Mouse (Mus musculus) liver, postnatal 0 days (tissue): ENCODE measurements around the gene Rtbdn. TPM values are rescaled to one million over a fixed set of nuclear protein-coding genes. Genes with fewer than 3 reads are reported as not detected.
A peak's percentile ranks its signal among the peaks of the same experiment; 100 is the strongest.

Source experiments
- ATAC-seq: fragments of 200-750 bp; cut with Nextera tagmentation; 2 replicates; pipeline ENCODE4 v1.8.0; 2017; ENCODE audit warnings: mild to moderate bottlenecking, moderate library complexity
- DNase-seq: peaks from one replicate; pipeline ENCODE4 v3.0.0-alpha.2; 2016
- H3K27ac ChIP-seq: fragments of 300-500 bp; sonication (generic); 2 replicates; pipeline ENCODE4 v1.5.1; 2014; ENCODE audit warnings: antibody characterized with exemption, moderate library complexity, mild to moderate bottlenecking, low read depth
- H3K27me3 ChIP-seq: fragments of 300-500 bp; sonication (generic); 2 replicates; pipeline ENCODE4 v1.6.1; 2014; ENCODE audit warnings: low read length, control low read depth, mixed read lengths; ENCODE audit not compliant: insufficient read depth
- H3K36me3 ChIP-seq: fragments of 300-500 bp; sonication (generic); replicated peaks from 2 replicates; pipeline ENCODE4 v1.6.1; 2014; ENCODE audit warnings: mild to moderate bottlenecking, control low read depth, low read length, moderate library complexity, mixed read lengths; ENCODE audit not compliant: insufficient read depth
- H3K4me1 ChIP-seq: fragments of 300-500 bp; sonication (generic); 2 replicates; pipeline ENCODE4 v1.6.1; 2014; ENCODE audit warnings: antibody characterized with exemption, mild to moderate bottlenecking, control low read depth; ENCODE audit not compliant: insufficient read depth
- H3K4me2 ChIP-seq: fragments of 300-500 bp; sonication (generic); 2 replicates; pipeline ENCODE4 v1.6.1; 2014; ENCODE audit warnings: low read depth, mild to moderate bottlenecking, low read length, moderate library complexity, mixed read lengths
- H3K4me3 ChIP-seq: fragments of 300-500 bp; sonication (generic); 2 replicates; pipeline ENCODE4 v1.5.1; 2014; ENCODE audit warnings: low read depth, low read length
- H3K9ac ChIP-seq: fragments of 300-500 bp; sonication (generic); replicated peaks from 2 replicates; pipeline ENCODE4 v1.6.1; 2014; ENCODE audit warnings: mild to moderate bottlenecking, moderate library complexity
- H3K9me3 ChIP-seq: fragments of 300-500 bp; sonication (generic); 2 replicates; pipeline ENCODE4 v1.6.1; 2016; ENCODE audit warnings: mild to moderate bottlenecking, control low read depth, low read length, mixed read lengths
- CTCF ChIP-seq: sonication (generic); IDR thresholded peaks from 2 replicates; pipeline ENCODE4 v1.5.1; 2016; ENCODE audit warnings: antibody characterized with exemption, low read depth
- EP300 ChIP-seq: IDR thresholded peaks from 2 replicates; pipeline ENCODE4 v1.6.1; 2016; ENCODE audit warnings: antibody characterized with exemption, low read depth, mild to moderate bottlenecking
- WGBS: fragments of 180-500 bp; shearing (Covaris S2); extraction: QIAGEN DNeasy Blood & Tissue Kit; methylation state at CpG from one replicate; pipeline ENCODE4 v1.1.7; 2014; ENCODE audit not compliant: insufficient replicate concordance; 5-methylcytosine and 5-hydroxymethylcytosine counted together
- polyA plus RNA-seq: library from polyadenylated mRNA; unstranded; fragments of >200 nt; fragmentation: Nextera tagmentation; extraction: Ambion mirVana; gene quantifications from 2 replicates; pipeline ENCODE4 v1.2.1, GENCODE M21; 2015

Rtbdn gene
- polyA plus RNA-seq, 1 experiment from 2014 or later = not detected

- Histone ChIP-seq H3K4me3 (no peak overlapping the region), H3K9ac (no peak overlapping the region), H3K4me1 (peaks cover 12% of the 10 kb centered on the region), H3K4me2 (no peak overlapping the region), H3K27ac (no peak overlapping the region), H3K9me3 (no peaks in the 10 kb centered on the region), H3K27me3 (peaks cover 21% of the 10 kb centered on the region), H3K36me3 (no peaks in the 10 kb centered on the region; the same call in 1 of the 2 replicates)
- no peak for TF ChIP-seq CTCF
- 86% methylated on average over 8 of the region's 8 CpGs for WGBS
- no peak for ATAC-seq
- no peak for DNase-seq
Measured at GRCm38 (mm10) chr8:84915269-84915668, 31.5 kb upstream of the Rtbdn start.

DNA sequence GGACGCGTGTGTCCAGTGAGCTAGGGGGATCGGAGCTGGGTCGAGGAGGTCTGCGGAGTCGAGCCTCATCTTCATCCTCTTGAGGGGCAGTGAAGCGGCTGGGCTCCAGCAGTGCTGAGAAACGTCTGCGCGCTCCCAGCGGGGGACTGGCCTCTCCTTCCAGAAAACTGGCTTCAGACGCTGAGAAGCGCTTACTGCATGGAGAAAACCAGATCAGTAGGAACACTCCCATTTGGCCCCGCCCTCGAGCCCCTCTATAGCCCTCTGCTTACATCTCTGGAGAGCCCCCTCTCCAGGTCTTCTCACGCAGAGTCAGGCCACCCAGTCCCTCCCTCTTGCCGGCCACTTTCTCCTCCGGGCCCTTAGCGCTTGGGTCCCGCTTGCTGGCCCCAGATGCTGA, 29.0 kb upstream of the Rtbdn start:
- Histone ChIP-seq H3K36me3 (no peaks in the 10 kb centered on the region), H3K4me1 (peaks cover 8% of the 10 kb centered on the region), H3K27ac (no peak overlapping the region), H3K27me3 (peaks cover 8% of the 10 kb centered on the region), H3K4me2 (no peak overlapping the region), H3K4me3 (no peak overlapping the region), H3K9ac (no peak overlapping the region), H3K9me3 (no peaks in the 10 kb centered on the region)
- ATAC-seq (no peak), DNase-seq (no peak)
- TF ChIP-seq CTCF (no peak), EP300 (no peak)
- 49% methylated on average over 20 of the region's 20 CpGs for WGBS

DNA sequence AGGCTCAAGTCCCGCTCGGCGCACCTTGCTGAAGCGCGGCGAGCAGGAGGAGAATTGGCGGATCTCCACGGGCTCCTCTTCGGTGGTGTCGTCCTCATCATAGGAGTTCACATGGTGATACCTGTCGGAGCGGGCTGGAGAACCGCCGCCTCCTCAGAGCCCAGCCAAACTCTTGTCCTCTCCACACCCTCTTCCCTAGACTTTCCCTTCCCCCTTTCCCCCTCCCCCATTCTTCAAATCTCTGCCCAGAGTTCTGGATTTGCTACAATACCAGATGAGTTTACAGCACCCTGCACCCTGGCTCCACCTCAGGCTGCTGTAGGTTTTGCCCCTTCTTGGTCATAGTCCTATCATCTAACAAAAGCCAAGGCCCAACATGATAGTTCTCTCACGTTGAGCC, 28.1 kb upstream of the Rtbdn start:
- Histone ChIP-seq H3K4me1 (peaks cover under 1% of the 10 kb centered on the region; the same call in 1 of the 2 replicates), H3K36me3 (no peaks in the 10 kb centered on the region), H3K27ac (no peak overlapping the region), H3K4me2 (no peak overlapping the region), H3K9me3 (no peaks in the 10 kb centered on the region), H3K9ac (no peak overlapping the region), H3K4me3 (no peak overlapping the region), H3K27me3 (peaks cover 4% of the 10 kb centered on the region; the same call in 1 of the 2 replicates)
- TF ChIP-seq EP300 = no peak
- TF ChIP-seq CTCF = no peak
- DNase-seq = no peak
- no peak for ATAC-seq
- WGBS = 88% methylated on average over 15 of the region's 15 CpGs

DNA sequence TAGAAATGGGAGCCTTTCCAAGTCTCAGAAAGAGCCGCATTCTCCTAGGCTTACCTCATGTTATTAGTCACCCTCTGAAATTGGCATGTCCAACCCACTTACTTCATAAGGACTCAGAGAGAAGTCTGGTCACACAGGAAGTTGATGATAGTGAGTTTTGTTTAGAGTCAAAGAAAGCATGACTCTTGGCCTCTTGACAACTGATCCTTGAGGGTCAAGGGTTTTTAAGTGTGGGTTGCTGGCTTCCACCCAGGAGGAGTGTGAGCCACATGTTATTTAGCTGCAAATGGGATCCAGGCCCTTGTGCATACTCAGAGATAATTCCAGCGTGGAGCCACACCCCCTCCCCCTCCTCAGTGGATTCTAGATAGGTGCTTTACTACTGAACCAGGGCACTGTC, 25.2 kb upstream of the Rtbdn start:
- Histone ChIP-seq H3K27me3 (peaks cover 4% of the 10 kb centered on the region; the same call in 1 of the 2 replicates), H3K4me3 (no peak overlapping the region), H3K9me3 (no peaks in the 10 kb centered on the region), H3K36me3 (no peaks in the 10 kb centered on the region), H3K27ac (no peak overlapping the region), H3K4me2 (no peak overlapping the region), H3K4me1 (no peaks in the 10 kb centered on the region), H3K9ac (no peak overlapping the region)
- TF ChIP-seq EP300 (no peak), CTCF (no peak)
- no peak for DNase-seq
- no peak for ATAC-seq
- 73% methylated on average over 2 of the region's 2 CpGs for WGBS

- H3K9ac ChIP-seq = no peak overlapping the region
- no peak overlapping the region for H3K4me3 ChIP-seq
- no peak overlapping the region for H3K27ac ChIP-seq
- H3K4me1 ChIP-seq = peaks cover 4% of the 10 kb centered on the region; the same call in 1 of the 2 replicates
- H3K4me2 ChIP-seq = no peak overlapping the region
- DNase-seq (peak; percentile 13), ATAC-seq (no peak)
- no peaks in the 10 kb centered on the region for H3K9me3 ChIP-seq
- TF ChIP-seq EP300 (no peak), CTCF (no peak)
- WGBS = 55% methylated on average over 6 of the region's 7 CpGs
- H3K27me3 ChIP-seq = peaks cover 23% of the 10 kb centered on the region
- H3K36me3 ChIP-seq = no peaks in the 10 kb centered on the region
Measured at GRCm38 (mm10) chr8:84925557-84925956, 21.2 kb upstream of the Rtbdn start.

DNA sequence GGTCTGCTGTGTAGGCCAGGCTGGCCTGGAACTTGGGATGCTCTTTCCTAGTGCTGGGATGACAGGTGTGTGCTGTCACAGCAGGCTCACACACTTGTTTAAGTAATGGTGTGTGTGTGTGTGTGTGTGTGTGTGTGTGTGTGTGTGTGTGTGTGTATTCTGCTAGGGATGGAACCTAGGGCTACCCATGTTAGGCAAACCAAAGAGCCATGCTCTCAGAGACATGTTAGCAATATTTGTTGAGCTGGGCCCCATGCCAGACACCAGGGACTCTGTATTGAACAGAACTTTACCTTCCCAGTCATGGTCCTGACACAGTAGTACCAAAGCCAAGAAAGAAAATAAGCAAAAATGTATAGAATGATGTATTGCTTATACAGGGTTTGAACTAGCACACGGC, 19.3 kb upstream of the Rtbdn start:
- no peak overlapping the region for H3K4me2 ChIP-seq
- H3K4me3 ChIP-seq = no peak overlapping the region
- H3K9me3 ChIP-seq = no peaks in the 10 kb centered on the region
- H3K4me1 ChIP-seq = peaks cover 4% of the 10 kb centered on the region; the same call in 1 of the 2 replicates
- peaks cover 28% of the 10 kb centered on the region for H3K27me3 ChIP-seq
- ATAC-seq (peak; percentile 87), DNase-seq (peak; percentile 77)
- no peak overlapping the region for H3K27ac ChIP-seq
- no peak overlapping the region for H3K9ac ChIP-seq
- 87% methylated on average over 1 of the region's 1 CpGs for WGBS
- H3K36me3 ChIP-seq = no peaks in the 10 kb centered on the region
- TF ChIP-seq EP300 = no peak
- TF ChIP-seq CTCF = no peak
